Mouse (Mus musculus) adrenal gland, adult 10 weeks (tissue): Measurements from ENCODE around the gene Maff. TPM values are rescaled to one million over a fixed set of nuclear protein-coding genes. Genes with fewer than 3 reads are reported as not detected.

ENCODE experiments used
- polyA plus RNA-seq: library from polyadenylated mRNA; stranded (reverse); fragments of 350-450 nt; fragmentation: Illumina TruSeq; extraction: RNeasy Lipid Tissue Mini Kit (QIAGEN cat#74804); gene quantifications from one replicate; pipeline ENCODE4 v1.2.3, GENCODE M21; 2014; ENCODE audit warnings: low read depth, low replicate concordance

Maff gene
- polyA plus RNA-seq, result 1.6 TPM

GRCm38 (mm10) chr15:79346051-79346793 lies at the start of gene Maff:
Gene Maff (plus strand): TSS chr15:79346621.

GRCm38 (mm10) chr15:79328058-79328938 lies 18.1 kb upstream of the Maff start, which contains the start of gene Pla2g6:
Gene Pla2g6 (minus strand): TSS chr15:79328390.

GRCm38 (mm10) chr15:79402836-79403762 lies 56.7 kb downstream of the Maff start, which contains the start of gene Tmem184b:
Gene Tmem184b (minus strand): TSS chr15:79403569.

Other genes starting within 250 kb of the Maff start
- gene Micall1, start 237.7 kb upstream of the Maff start, polyA plus RNA-seq, result 34.1 TPM
- not detected for gene Polr2f, start 205.6 kb upstream of the Maff start, polyA plus RNA-seq
- 1.5 TPM for gene 1700088E04Rik, start 205.4 kb upstream of the Maff start, polyA plus RNA-seq
- not detected for gene Sox10, start 181.4 kb upstream of the Maff start, polyA plus RNA-seq
- 5.9 TPM for gene Pick1, start 117.4 kb upstream of the Maff start, polyA plus RNA-seq
- gene Gm49486, start 117.2 kb upstream of the Maff start, polyA plus RNA-seq, result 0.41 TPM
- not detected for gene Slc16a8, start 91.9 kb upstream of the Maff start, polyA plus RNA-seq
- gene Baiap2l2, start 61.1 kb upstream of the Maff start, polyA plus RNA-seq, result not detected
- 0.41 TPM for gene Pla2g6, start 18.2 kb upstream of the Maff start, polyA plus RNA-seq
- 11.0 TPM for gene Tmem184b, start 56.9 kb downstream of the Maff start, polyA plus RNA-seq
- 20.4 TPM for gene Csnk1e, start 108.9 kb downstream of the Maff start, polyA plus RNA-seq
- gene Kcnj4, start 158.6 kb downstream of the Maff start, polyA plus RNA-seq, result not detected
- 2.3 TPM for gene Kdelr3, start 169.8 kb downstream of the Maff start, polyA plus RNA-seq
- gene Ddx17, start 200.1 kb downstream of the Maff start, polyA plus RNA-seq, result 281 TPM